Mouse (Mus musculus): Measurements from ENCODE around the gene Gm7697.
"Not testable (repeated sequence)": the region's sequence is repeated elsewhere in the genome, so short reads cannot be mapped to it uniquely, and the experiment has no call there.

The Gm7697 gene

DNA sequence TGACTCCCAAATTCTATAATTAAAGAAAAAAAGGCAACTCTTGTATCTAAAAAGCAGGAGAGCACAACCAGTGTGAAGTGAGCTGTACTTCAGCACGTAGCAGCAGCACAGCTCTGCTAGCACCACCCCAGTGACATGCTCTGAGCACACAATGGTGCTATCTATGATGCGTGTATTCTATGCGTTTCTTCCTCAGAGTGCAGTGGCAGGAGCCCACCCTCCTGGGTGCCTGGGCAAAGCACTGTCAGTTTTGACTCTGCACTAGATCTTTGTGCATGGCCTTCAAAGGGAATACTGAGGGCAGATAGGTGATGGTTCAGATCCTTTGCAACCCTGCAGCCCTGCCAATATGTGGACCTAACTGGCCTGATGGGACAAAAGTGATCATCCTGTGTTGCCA lies at the start of gene Gm7697:
Gm7697 (minus strand) TSS at position 101 of the 400 bp plus-strand sequence.
- TF ChIP-seq GATA4 (IDR thresholded peaks at IDR 0.05; ENCODE audit: insufficient replicate concordance, low read length) = not testable (repeated sequence)

- not testable (repeated sequence) for TF ChIP-seq GATA4 (IDR thresholded peaks at IDR 0.05; ENCODE audit: insufficient replicate concordance, low read length)
Measured at GRCm38 (mm10) chr8:69453465-69453864, 69.3 kb downstream of the Gm7697 start, which contains the start of gene Gm9495. Gene Gm9495, minus strand, starts transcription at chr8:69453565.

Measured in liver, adult (tissue).